Mouse (Mus musculus): ENCODE data around the gene Nemp2. TPM values are rescaled to one million over a fixed set of nuclear protein-coding genes. Genes with fewer than 3 reads are reported as not detected.

Nemp2 gene
- polyA plus RNA-seq, 1 experiment: 1.2 TPM

DNA sequence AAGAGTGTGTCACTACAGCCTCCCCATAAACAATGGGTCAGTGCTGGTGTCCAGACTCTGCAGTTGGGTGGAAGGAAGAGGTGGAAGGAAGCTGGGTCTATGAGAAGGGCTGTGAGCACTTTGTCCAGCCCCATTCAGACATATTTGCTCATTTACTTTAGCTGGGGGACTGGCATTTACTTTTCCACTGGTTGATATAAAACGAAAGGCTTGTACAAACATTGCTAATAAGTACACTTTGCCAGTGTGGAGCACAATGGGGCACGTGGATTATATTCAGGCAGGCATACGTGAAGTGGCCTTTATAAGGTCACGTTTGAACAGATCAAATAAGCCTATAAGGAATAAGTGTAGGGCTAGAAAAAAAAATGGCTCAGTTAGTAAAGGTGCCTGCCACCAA, 53.0 kb downstream of the Nemp2 start:
- no peak for TF ChIP-seq GATA1 (IDR thresholded peaks at IDR 0.05; ENCODE audit: low read length)

DNA sequence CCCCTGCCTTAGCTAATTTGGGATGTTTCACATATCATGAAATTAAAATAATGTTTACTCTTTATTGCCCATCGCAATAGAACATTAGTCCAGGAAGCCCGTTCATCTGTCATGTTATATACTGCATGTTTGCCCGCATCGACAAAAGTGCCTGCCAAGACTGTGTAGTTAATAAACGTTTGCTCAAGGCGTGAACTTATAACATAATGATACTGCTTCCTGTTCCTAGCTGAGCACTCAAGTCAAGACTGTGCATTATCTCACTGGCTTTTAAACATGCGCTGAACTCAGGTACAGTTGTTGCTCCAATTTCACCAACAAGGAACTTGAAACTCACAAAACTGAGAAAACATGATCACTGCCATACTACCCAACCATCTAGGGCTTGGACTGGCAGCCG, 57.1 kb downstream of the Nemp2 start:
- TF ChIP-seq GATA1 (IDR thresholded peaks at IDR 0.05; ENCODE audit: low read length): no peak

Other genes with a start within 250 kb of the Nemp2 start
- 19.7 and 22.6 TPM in 2 replicates for gene Nab1, start 130.0 kb upstream of the Nemp2 start, polyA plus RNA-seq (2012)
- 0.01 TPM in 1 of 2 replicates, not detected in the other for gene Mfsd6, start 96.8 kb downstream of the Nemp2 start, polyA plus RNA-seq (2012)
- not detected in 2 replicates for gene Inpp1, start 187.0 kb downstream of the Nemp2 start, polyA plus RNA-seq (2012)
- gene Hibch, start 214.2 kb downstream of the Nemp2 start, polyA plus RNA-seq (2012): 1.1 and 1.5 TPM in 2 replicates

All from G1E-ER4 (cell line).